Mouse (Mus musculus) embryonic facial prominence, embryonic 14.5 days (tissue): ENCODE data around the gene Maml3. TPM values are rescaled to one million over a fixed set of nuclear protein-coding genes. Genes with fewer than 3 reads are reported as not detected.

ENCODE experiments used
- ATAC-seq: fragments of 200-750 bp; cut with Nextera tagmentation; 2 replicates; pipeline ENCODE4 v1.8.0; 2017; ENCODE audit warnings: low read depth, moderate number of reproducible peaks, moderate TSS enrichment
- DNase-seq: peaks from one replicate; pipeline ENCODE4 v3.0.0-alpha.2; 2015; ENCODE audit warnings: low spot score
- H3K27ac ChIP-seq: fragments of 300-500 bp; sonication (generic); replicated peaks from 2 replicates; pipeline ENCODE4 v1.5.1; 2014; ENCODE audit warnings: low read depth, mild to moderate bottlenecking, low read length, moderate library complexity
- H3K27me3 ChIP-seq: fragments of 300-500 bp; sonication (generic); replicated peaks from 2 replicates; pipeline ENCODE4 v1.6.1; 2014; ENCODE audit warnings: low read length; ENCODE audit not compliant: control insufficient read depth, insufficient read depth
- H3K36me3 ChIP-seq: fragments of 300-500 bp; sonication (generic); 2 replicates; pipeline ENCODE4 v1.6.1; 2014; ENCODE audit warnings: low read length, mixed read lengths; ENCODE audit not compliant: control insufficient read depth, insufficient read depth
- H3K4me1 ChIP-seq: fragments of 300-500 bp; sonication (generic); 2 replicates; pipeline ENCODE4 v1.6.1; 2014; ENCODE audit warnings: antibody characterized with exemption, low read length; ENCODE audit not compliant: control insufficient read depth, insufficient read depth
- H3K4me2 ChIP-seq: fragments of 300-500 bp; sonication (generic); 2 replicates; pipeline ENCODE4 v1.6.1; 2014; ENCODE audit warnings: low read depth, mild to moderate bottlenecking, low read length, moderate library complexity, mixed read lengths
- H3K4me3 ChIP-seq: fragments of 300-500 bp; sonication (generic); 2 replicates; pipeline ENCODE4 v1.5.1; 2014; ENCODE audit warnings: low read depth, mild to moderate bottlenecking, low read length
- H3K9ac ChIP-seq: fragments of 300-500 bp; sonication (generic); 2 replicates; pipeline ENCODE4 v1.6.1; 2014; ENCODE audit warnings: low read depth, mild to moderate bottlenecking, low read length, moderate library complexity, mixed read lengths
- H3K9me3 ChIP-seq: fragments of 300-500 bp; sonication (generic); 2 replicates; pipeline ENCODE4 v1.6.1; 2016; ENCODE audit warnings: low read length; ENCODE audit not compliant: control insufficient read depth
- WGBS: fragments of 180-500 bp; shearing (Covaris S2); extraction: QIAGEN DNeasy Blood & Tissue Kit; methylation state at CpG from one replicate; pipeline ENCODE4 v1.1.7; 2014; 5-methylcytosine and 5-hydroxymethylcytosine counted together
- polyA plus RNA-seq: library from polyadenylated mRNA; unstranded; fragments of >200 nt; fragmentation: Nextera tagmentation; extraction: Ambion mirVana; gene quantifications from 2 replicates; pipeline ENCODE4 v1.2.1, GENCODE M21; 2014

The Maml3 gene
- polyA plus RNA-seq, 1 experiment from 2014 or later: 4.8 TPM

GRCm38 (mm10) chr3:52115421-52115820 is 10.5 kb upstream of the Maml3 start:
- Histone ChIP-seq H3K9ac (no peak overlapping the region), H3K4me1 (no peaks in the 10 kb centered on the region), H3K4me3 (no peak overlapping the region), H3K36me3 (no peaks in the 10 kb centered on the region), H3K27ac (no peak overlapping the region), H3K9me3 (no peaks in the 10 kb centered on the region), H3K4me2 (no peak overlapping the region), H3K27me3 (no peaks in the 10 kb centered on the region)
- no peak for ATAC-seq
- 56% methylated on average over 9 of the region's 9 CpGs for WGBS
- DNase-seq: peak; percentile 41

GRCm38 (mm10) chr3:52108027-52108426 is 3.2 kb upstream of the Maml3 start:
- H3K36me3 ChIP-seq: no peaks in the 10 kb centered on the region
- no peaks in the 10 kb centered on the region for H3K27me3 ChIP-seq
- DNase-seq (no peak), ATAC-seq (no peak)
- no peak overlapping the region for H3K4me3 ChIP-seq
- no peaks in the 10 kb centered on the region for H3K9me3 ChIP-seq
- no peaks in the 10 kb centered on the region for H3K4me1 ChIP-seq
- no peak overlapping the region for H3K9ac ChIP-seq
- no peak overlapping the region for H3K27ac ChIP-seq
- no peak overlapping the region for H3K4me2 ChIP-seq

- ATAC-seq (no peak), DNase-seq (peak; percentile 83)
- Histone ChIP-seq H3K4me3 (peak overlapping the region; percentile 69), H3K27me3 (no peaks in the 10 kb centered on the region), H3K4me2 (peak overlapping the region; percentile 80), H3K27ac (peak overlapping the region; percentile 97), H3K9ac (peak overlapping the region; percentile 80), H3K36me3 (no peaks in the 10 kb centered on the region), H3K9me3 (no peaks in the 10 kb centered on the region), H3K4me1 (0 out of 2 replicates have a peak, but pooled peaks cover 3% of the 10 kb centered on the region)
- WGBS: 0% methylated on average over 7 of the region's 20 CpGs
Observed at GRCm38 (mm10) chr3:52105156-52105555, 280 bp upstream of the Maml3 start.

- H3K27ac ChIP-seq: peak overlapping the region; percentile 97
- peak overlapping the region; percentile 80 for H3K9ac ChIP-seq
- ATAC-seq (no peak), DNase-seq (no peak)
- WGBS: under 1% methylated on average over 16 of the region's 16 CpGs
- H3K4me1 ChIP-seq: 0 out of 2 replicates have a peak, but pooled peaks cover 3% of the 10 kb centered on the region
- no peaks in the 10 kb centered on the region for H3K36me3 ChIP-seq
- H3K9me3 ChIP-seq: no peaks in the 10 kb centered on the region
- no peaks in the 10 kb centered on the region for H3K27me3 ChIP-seq
- H3K4me3 ChIP-seq: peak overlapping the region; percentile 69
- H3K4me2 ChIP-seq: peak overlapping the region; percentile 80
Observed at GRCm38 (mm10) chr3:52104208-52104607, 668 bp downstream of the Maml3 start.

GRCm38 (mm10) chr3:52103531-52104181 is 1.2 kb downstream of the Maml3 start:
- Histone ChIP-seq H3K27me3 (no peaks in the 10 kb centered on the region), H3K27ac (peak overlapping the region; percentile 97), H3K36me3 (no peaks in the 10 kb centered on the region), H3K9me3 (no peaks in the 10 kb centered on the region), H3K4me3 (peak overlapping the region; percentile 69), H3K4me1 (0 out of 2 replicates have a peak, but pooled peaks cover 3% of the 10 kb centered on the region), H3K9ac (peak overlapping the region; percentile 80), H3K4me2 (peak overlapping the region; percentile 80)
- ATAC-seq: no peak
- under 1% methylated on average over 29 of the region's 55 CpGs for WGBS
- peak; percentile 61 for DNase-seq

GRCm38 (mm10) chr3:52102601-52103530 is 2.0 kb downstream of the Maml3 start:
- DNase-seq (peak; percentile 97), ATAC-seq (peak; percentile 84)
- H3K27me3 ChIP-seq: no peaks in the 10 kb centered on the region
- peak overlapping the region; percentile 80 for H3K4me2 ChIP-seq
- H3K9ac ChIP-seq: peak overlapping the region; percentile 80
- 0 out of 2 replicates have a peak, but pooled peaks cover 4% of the 10 kb centered on the region for H3K4me1 ChIP-seq
- no peaks in the 10 kb centered on the region for H3K9me3 ChIP-seq
- peak overlapping the region; percentile 69 for H3K4me3 ChIP-seq
- WGBS: under 1% methylated on average over 37 of the region's 52 CpGs
- peak overlapping the region; percentile 97 for H3K27ac ChIP-seq
- no peaks in the 10 kb centered on the region for H3K36me3 ChIP-seq

GRCm38 (mm10) chr3:52101977-52102600 is 2.8 kb downstream of the Maml3 start:
- Histone ChIP-seq H3K4me1 (0 out of 2 replicates have a peak, but pooled peaks cover 5% of the 10 kb centered on the region), H3K36me3 (no peaks in the 10 kb centered on the region), H3K4me3 (peak overlapping the region; percentile 69), H3K27ac (peak overlapping the region; percentile 97), H3K27me3 (no peaks in the 10 kb centered on the region), H3K4me2 (peak overlapping the region; percentile 80), H3K9ac (peak overlapping the region; percentile 80), H3K9me3 (no peaks in the 10 kb centered on the region)
- DNase-seq (peak; percentile 97), ATAC-seq (peak; percentile 85)
- whole genome bisulfite sequencing: under 1% methylated on average over 29 of the region's 57 CpGs

- 1% methylated on average over 14 of the region's 14 CpGs for WGBS
- Histone ChIP-seq H3K9me3 (no peaks in the 10 kb centered on the region), H3K27me3 (no peaks in the 10 kb centered on the region), H3K27ac (peak overlapping the region; percentile 97), H3K4me1 (0 out of 2 replicates have a peak, but pooled peaks cover 5% of the 10 kb centered on the region), H3K4me3 (peak overlapping the region; percentile 69), H3K36me3 (no peaks in the 10 kb centered on the region), H3K9ac (peak overlapping the region; percentile 80), H3K4me2 (peak overlapping the region; percentile 80)
- ATAC-seq (no peak), DNase-seq (no peak)
Observed at GRCm38 (mm10) chr3:52101401-52101976, 3.4 kb downstream of the Maml3 start.
